Mouse (Mus musculus) cerebellum, postnatal 14 days (tissue): ENCODE data around the gene Plscr3.
"Not testable (repeated sequence)": the region's sequence is repeated elsewhere in the genome, so short reads cannot be mapped to it uniquely, and the experiment has no call there.

ENCODE experiments used
- DNase-seq, 2 experiments: peaks; one replicate each; pipeline ENCODE4 v3.0.0; 2021; ENCODE audit warnings: mixed read lengths in 2 of 2

The Plscr3 gene

GRCm38 (mm10) chr11:69833554-69833953 is 12.6 kb upstream of the Plscr3 start:
- peak in 1 of 2 experiments; percentile 32 for DNase-seq

- peak in 1 of 2 experiments; percentile 36 for DNase-seq
These were observed 12.1 kb upstream of the Plscr3 start for GRCm38 (mm10) chr11:69834001-69834549.

DNA sequence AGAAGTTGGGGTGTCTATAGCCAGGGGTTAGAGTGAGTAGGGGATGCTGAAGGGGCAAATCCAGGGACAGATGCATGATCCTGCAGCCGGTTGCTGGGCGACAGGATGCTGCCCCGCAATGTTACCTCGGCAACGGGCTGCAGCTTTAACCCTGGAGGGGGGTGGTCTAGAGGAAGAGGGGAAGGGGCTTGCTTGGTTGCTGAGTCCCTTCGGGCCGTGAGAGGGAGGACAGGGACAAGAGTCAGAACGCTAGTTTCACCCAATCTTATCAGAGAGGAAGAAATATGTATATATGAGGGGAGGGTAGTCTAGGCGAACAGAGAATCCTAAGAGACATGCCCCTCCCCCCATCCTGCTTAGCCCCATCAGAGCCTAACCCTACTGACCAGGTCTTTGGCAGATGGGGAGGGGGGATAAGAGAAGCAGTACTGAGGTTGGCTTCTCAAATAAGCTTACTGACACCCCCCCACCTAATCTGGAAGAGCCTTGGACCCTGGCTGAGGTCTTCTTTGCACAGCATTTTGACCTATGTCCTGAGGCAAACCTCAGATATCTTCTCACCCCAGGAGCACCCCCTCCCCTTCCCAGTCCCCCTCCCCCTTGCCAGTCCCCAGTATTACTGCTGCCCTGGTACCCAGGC is 10.7 kb upstream of the Plscr3 start:
- DNase-seq = peak in 1 of 2 experiments; percentile 37

- DNase-seq = peak in 1 of 2 experiments; percentile 48
These were observed 10.2 kb upstream of the Plscr3 start for GRCm38 (mm10) chr11:69835966-69836335.

GRCm38 (mm10) chr11:69836703-69837576 is 9.2 kb upstream of the Plscr3 start:
- peak; percentile 70 to 72 for DNase-seq

- DNase-seq = peak; percentile 91 to 93
These were observed 8.6 kb upstream of the Plscr3 start, which contains the start of gene Nlgn2 for GRCm38 (mm10) chr11:69837604-69837951. Gene Nlgn2, minus strand, starts transcription at chr11:69837784.

DNA sequence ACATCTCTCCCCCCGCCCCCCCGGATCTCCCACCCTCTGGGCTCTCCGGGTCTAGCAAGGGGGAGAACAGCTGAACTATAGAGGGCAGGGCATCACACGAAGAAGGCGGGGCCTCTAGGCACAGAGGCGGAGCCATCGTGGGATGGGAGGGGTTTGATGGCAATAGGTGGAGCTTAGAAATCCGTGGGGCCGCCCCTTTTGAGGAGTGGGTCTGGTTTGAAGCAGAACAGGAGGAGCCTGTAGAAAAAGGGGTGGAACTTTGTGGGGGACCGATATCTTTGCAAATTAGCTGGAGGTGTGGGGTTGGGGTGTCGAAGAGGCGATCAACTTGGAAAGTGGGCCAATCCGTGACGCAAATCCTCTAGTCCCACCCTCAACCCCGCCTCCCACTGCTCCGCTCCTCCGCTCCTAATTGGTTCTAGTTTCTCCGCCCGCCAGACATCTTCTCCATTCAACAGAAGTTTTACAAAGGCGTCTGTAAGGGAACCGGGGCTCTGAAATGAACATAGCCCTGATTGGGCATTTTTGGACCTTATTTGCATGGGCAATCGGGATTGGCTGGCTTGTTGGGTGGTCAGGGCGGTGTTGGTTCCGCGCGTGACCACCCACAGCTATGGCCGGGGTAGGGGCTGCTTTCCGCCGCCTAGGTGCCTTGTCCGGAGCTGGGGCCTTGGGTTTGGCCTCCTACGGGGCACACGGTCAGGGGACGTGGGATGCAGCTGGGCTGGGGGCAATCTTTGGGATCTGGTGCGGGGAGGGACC is 8.0 kb upstream of the Plscr3 start, which contains the start of gene Tmem256:
Gene Tmem256, plus strand, starts transcription at position 563 of the 762 bp plus-strand sequence.
- peak; percentile 97 to 98 for DNase-seq

DNA sequence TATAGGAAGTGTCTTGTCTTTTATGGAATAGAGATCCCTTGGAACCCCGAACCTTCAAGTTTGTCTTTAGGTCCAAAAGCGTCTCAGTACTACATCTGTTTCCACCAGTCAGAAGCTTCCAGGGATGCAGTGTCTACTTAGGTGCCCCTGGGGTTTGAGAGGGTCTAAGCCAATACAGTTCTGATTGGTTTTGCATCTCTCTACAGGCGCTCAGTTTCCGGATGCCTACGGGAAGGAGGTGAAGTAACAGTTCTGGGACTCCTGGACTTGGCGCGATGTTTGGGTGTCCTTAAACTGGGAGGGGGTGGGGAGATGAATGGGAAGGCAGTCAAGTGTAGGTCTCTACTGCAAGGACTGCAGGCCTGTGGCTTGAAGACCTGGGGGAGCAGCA is 7.5 kb upstream of the Plscr3 start:
- no peak for DNase-seq

- peak; percentile 45 to 48 for DNase-seq
These were observed 837 bp downstream of the Plscr3 start for GRCm38 (mm10) chr11:69846738-69847688.

DNA sequence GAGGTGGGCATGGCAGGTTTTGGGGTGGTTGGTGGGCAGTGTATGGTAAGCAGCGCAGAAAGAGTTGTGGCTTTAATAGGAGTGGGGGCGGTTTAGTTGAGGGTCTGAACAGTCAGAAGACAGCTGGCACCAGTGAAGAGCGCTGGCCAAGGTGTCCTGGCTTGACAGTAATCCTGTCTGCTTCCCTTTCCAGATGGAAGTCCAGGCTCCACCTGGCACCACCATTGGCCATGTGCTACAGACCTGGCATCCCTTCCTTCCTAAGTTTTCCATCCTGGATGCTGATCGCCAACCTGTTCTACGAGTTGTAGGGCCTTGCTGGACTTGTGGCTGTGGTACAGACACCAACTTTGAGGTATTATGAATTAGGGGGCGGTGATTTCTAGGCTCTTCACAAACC is 1.8 kb downstream of the Plscr3 start:
- DNase-seq = peak; percentile 83 to 84

DNA sequence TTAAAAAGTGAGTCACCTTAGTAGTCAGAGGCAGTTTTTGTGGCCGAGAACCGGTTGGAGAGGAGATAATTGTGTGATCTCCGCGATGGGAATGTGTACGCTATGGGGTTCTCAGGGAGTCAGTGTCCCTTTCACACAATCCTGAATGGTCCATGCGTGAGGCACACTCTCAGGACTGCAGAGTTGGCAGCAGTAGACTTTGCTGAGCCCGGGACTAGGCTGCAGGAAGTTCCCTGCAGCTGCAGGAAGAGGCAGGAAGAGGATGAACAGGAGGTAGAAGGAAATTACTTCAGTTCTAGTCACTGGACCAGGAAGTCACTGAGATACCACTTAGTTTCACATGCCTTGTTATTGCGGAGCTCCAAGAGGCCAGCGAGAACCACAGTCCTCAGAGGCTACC is 3.0 kb downstream of the Plscr3 start:
- DNase-seq = no peak

DNA sequence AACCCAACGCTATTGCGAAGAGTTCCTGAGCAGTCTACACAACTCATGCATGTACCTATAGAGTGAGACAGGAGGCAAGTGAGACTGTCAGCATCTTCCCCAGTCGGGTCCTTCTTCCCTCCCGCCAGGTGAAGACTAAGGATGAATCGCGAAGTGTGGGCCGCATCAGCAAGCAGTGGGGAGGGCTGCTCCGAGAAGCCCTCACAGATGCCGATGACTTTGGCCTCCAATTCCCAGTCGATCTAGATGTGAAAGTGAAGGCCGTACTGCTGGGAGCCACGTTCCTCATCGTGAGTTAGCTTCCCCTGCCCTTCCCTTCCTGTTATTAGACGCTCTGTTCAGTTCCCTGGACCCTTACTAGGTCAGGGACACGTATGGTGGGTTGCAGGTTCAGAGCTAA is 3.7 kb downstream of the Plscr3 start:
- DNase-seq = no peak

DNA sequence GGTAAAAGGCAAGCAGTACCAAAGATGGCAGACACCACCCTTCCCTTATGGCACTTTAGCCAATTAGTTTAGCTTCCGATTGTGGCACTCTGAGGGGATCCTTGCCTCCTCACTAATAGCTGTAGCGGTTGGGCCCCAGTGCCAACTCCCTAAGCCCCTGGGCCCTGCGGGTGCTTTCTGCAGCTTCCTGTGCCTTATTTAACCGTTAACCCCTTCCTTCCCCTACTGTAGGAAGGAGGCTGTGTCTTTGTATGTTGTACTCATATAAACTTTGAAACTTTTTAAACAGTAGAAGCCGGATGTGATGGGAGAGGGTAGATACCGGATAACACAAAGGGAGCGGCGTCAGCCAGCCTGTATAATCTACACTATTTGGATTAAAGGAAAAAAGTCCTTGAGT is 4.6 kb downstream of the Plscr3 start:
- DNase-seq = no peak

DNA sequence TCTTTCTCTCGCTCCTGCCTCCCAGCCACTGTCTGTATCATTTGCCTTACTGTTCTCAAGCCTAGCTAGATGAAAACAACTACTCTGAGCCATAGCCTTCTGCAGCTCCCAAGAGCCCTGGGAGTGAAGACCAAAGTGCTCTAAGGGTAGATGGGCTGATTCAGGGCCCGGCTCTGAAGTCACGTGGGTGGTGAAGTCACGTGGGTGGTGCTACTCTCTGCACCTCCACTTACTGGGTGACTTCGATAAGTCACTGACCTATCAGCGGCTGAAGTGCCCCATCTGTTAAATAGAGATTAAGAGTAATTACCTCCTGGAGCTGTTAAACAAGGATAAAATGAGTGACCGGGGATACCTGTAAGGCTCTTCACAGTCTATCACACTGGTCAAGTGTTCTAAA is 7.8 kb downstream of the Plscr3 start:
- DNase-seq = no peak

GRCm38 (mm10) chr11:69854680-69855079 is 8.5 kb downstream of the Plscr3 start:
- DNase-seq = no peak

DNA sequence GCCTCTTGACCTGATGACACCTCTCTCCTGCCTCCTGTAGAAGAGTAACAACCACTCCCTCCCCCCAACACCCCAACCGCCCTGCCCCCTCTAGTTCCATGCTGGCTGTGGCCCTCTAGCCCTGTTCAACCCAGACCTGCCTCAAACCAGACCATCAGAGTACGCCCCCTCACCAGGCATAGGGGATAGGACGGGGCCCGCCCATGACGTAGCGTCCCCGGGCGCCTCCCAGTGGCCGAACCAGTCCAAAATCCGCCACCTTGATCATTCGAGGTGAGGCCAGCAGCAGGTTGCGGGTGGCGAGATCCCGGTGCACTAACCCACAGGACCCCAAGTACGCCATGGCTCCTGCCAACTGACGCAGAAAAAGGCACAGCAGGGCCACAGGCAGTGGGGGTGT is 9.2 kb downstream of the Plscr3 start:
- DNase-seq = peak; percentile 64 to 80

DNA sequence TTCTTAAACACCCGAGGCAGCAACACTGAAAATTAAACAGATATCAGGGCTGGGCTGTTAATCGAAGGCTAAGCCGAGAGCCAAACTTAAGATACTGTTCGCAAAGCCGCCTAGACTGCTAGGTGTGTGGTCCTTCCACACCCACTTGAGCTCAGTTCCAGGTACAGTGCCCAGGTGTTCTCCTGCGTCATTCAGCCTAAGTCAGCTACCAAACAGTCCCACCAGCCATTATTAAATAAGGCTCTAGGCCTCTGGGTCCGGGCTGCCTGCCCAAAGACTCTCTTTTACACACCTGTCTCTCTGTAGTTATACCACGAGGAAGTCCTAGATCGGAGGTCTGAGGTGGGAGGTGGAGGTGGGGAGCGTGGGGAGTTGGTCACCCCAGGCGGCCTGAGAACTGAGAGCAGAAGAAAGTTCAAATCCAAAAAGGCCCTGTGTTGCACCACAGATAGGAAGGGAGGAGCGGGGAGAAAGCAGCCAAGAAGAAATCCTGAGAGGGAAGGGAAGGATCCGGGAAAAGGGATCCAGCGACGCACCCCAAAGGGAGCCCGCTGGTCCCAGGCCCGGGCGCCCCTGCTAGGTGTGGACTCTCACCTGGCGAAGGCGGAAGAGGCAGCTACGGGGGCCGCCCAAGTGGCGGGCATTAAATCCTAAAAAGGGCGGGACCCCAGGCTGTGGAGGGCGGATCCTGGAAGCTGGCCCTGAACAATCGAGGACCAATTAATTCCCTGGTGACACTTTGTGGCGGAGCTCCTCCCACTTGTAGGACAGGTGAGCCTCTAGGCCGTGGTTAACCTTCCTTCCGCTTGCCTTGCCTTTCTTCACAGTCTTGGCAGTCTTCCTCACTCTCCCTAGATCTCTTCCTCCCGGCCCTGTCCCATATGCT is 12.2 kb downstream of the Plscr3 start, which contains the start of gene Tnk1:
Gene Tnk1, minus strand, starts transcription at position 618 of the 886 bp plus-strand sequence.
- DNase-seq = no peak

DNA sequence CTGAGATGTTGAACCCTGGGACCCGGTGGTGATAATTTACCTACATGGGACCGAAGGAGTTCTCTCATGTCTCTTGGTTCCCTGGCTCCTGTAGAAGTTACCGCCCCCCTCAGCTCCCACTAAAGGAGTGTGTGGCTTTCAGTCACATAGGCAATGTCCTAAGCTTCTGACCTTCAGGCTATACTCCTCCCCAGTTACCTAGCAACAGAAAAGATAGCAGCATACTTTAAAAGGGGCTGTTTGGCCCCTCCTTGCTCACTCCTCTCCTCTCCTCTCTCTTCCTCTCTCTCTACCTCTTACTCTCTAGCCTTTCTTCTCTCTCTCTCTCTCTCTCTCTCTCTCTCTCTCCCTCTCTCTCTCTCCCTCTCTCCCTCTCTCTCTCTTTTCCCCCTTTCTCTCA is 17.6 kb downstream of the Plscr3 start:
- not testable (repeated sequence) for DNase-seq

DNA sequence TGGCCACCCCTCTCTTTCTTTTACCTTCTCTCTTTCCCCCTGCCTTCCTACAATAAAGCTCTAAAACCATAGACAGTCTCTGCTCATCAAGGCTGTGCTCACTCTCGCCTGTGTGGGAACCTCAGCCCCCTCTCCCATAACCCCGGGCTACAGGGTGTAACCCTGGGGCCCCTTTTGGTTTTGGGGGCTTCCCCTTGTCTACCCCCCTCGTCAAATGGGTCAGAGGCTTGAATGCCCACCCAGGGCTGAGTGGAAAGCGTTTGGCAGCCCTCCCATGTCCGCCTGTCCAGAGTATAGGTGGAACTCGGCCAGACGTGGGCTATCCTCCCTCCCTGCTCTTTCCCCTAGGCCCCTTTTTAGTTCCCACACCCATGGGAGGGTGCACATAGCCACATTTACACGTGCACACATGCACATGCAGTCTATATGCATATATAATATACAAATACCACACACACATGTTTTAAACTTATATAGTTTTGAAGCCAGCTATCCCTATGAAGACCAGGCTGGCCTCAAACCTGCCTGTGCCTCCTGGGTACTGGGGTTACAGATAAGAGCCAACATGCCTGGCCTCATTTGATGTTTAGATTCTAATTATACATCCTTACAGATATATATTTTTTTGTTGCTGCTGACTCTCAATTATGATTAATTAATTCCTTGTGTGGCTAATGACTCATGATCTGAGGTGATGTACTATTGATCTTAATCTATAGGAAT is 18.1 kb downstream of the Plscr3 start:
- no peak for DNase-seq

- DNase-seq = no peak
These were observed 19.4 kb downstream of the Plscr3 start for GRCm38 (mm10) chr11:69865561-69865960.
